Mouse (Mus musculus) R1 (cell line): ENCODE measurements around the gene Mr1.

ENCODE experiments used
- DNase-seq: peaks from one replicate; pipeline ENCODE4 v3.0.0-alpha.2; 2018; ENCODE audit warnings: low read depth, low spot score

Gene Mr1

GRCm38 (mm10) chr1:155093971-155094707 is 52.5 kb downstream of the Mr1 start:
- DNase-seq = no peak

- DNase-seq = no peak
Measured at GRCm38 (mm10) chr1:155093145-155093791, 53.3 kb downstream of the Mr1 start.

- no peak for DNase-seq
Measured at GRCm38 (mm10) chr1:155091842-155092800, 54.5 kb downstream of the Mr1 start.

GRCm38 (mm10) chr1:155091374-155091841 is 55.2 kb downstream of the Mr1 start:
- no peak for DNase-seq

GRCm38 (mm10) chr1:155090736-155091135 is 55.9 kb downstream of the Mr1 start:
- no peak for DNase-seq

- DNase-seq = no peak
Measured at GRCm38 (mm10) chr1:155090327-155090726, 56.3 kb downstream of the Mr1 start.

- DNase-seq = no peak
Measured at GRCm38 (mm10) chr1:155088847-155089603, 57.6 kb downstream of the Mr1 start.

- DNase-seq = no peak
Measured at GRCm38 (mm10) chr1:155088046-155088445, 58.6 kb downstream of the Mr1 start.

- DNase-seq = no peak
Measured at GRCm38 (mm10) chr1:155086893-155087292, 59.7 kb downstream of the Mr1 start.

GRCm38 (mm10) chr1:155086416-155086815 is 60.2 kb downstream of the Mr1 start:
- peak; percentile 73 for DNase-seq

- no peak for DNase-seq
Measured at GRCm38 (mm10) chr1:155084839-155085238, 61.8 kb downstream of the Mr1 start.

- peak; percentile 84 for DNase-seq
Measured at GRCm38 (mm10) chr1:155083271-155084265, 63.0 kb downstream of the Mr1 start.

- peak; percentile 81 for DNase-seq
Measured at GRCm38 (mm10) chr1:155082965-155083268, 63.7 kb downstream of the Mr1 start.

GRCm38 (mm10) chr1:155082158-155082964 is 64.3 kb downstream of the Mr1 start:
- DNase-seq = no peak

GRCm38 (mm10) chr1:155077675-155078074 is 68.9 kb downstream of the Mr1 start:
- DNase-seq = no peak
